Mouse (Mus musculus): ENCODE measurements around the gene Nelfcd. TPM values are rescaled to one million over a fixed set of nuclear protein-coding genes. Genes with fewer than 3 reads are reported as not detected.

Nelfcd gene
- polyA plus RNA-seq, 1 experiment = 45.3 TPM

DNA sequence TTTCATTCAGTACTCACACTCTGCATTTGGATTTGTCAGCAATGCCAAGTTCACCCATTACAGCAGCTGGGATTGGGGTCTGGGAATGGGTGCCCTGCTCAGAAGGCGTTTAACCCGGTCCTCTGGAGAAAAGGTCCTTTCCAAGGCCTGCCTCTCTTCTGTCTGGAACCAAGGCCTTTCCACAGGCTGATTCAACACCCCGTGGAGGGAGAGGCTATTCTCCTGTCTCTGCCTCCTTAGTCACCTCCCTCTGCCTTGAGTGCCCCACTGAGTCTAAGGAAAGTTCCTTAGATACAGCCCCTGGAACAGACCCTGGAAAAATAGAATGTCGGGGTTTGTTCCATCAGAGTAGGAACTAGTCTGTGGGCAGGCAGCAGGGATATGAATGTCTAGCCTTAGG lies 32.8 kb downstream of the Nelfcd start:
- Histone ChIP-seq H3K27me3 (ENCODE audit: control insufficient read depth, insufficient read depth, low read length) (no peaks in the 10 kb centered on the region), H3K4me1 (ENCODE audit: control insufficient read depth, insufficient read depth, insufficient read length) (no peaks in the 10 kb centered on the region), H3K36me3 (ENCODE audit: control insufficient read depth, insufficient read depth, low read length) (no peaks in the 10 kb centered on the region), H3K4me3 (ENCODE audit: extremely low read depth, insufficient read depth, insufficient read length) (no peak overlapping the region), H3K27ac (ENCODE audit: insufficient read depth, low read length) (no peak overlapping the region)
- no peak for TF ChIP-seq POLR2A (IDR thresholded peaks at IDR 0.05; ENCODE audit: low read depth, low read length)
- no peak for TF ChIP-seq CTCF (IDR thresholded peaks at IDR 0.05; ENCODE audit: extremely low read depth, insufficient read depth, insufficient read length, insufficient replicate concordance)
- DNase-seq (ENCODE audit: low read depth in 1 of 2, low spot score in 2 of 2) = no peak
- whole genome bisulfite sequencing = 86% methylated on average over 4 of the region's 4 CpGs

DNA sequence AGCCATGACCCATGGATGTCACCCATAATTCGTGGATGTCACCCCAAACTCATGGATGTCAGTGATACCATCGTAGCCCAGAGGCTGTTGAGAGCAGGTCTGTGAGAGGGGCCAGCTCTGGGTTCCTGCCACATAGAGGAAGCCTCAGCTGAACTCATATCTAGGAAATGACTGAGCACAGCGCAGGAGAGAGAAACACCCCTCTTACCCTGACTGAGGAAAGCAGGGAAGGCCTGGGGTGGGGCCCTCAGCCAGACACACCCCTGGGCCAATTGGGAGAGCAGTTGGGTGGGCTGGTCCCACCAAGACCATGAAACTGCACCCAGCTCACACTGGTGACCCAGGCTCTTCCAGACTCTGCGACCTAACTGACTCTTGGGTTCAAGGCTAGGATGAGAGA lies 34.7 kb downstream of the Nelfcd start, which contains the start of gene Tubb1:
TSS of gene Tubb1 (plus strand) at position 343 of the 400 bp plus-strand sequence.
- H3K27ac ChIP-seq (ENCODE audit: insufficient read depth, low read length) = no peak within 1 kb of the TSS
- H3K36me3 ChIP-seq (ENCODE audit: control insufficient read depth, insufficient read depth, low read length) = no peaks in the 10 kb centered on the region
- TF ChIP-seq POLR2A (IDR thresholded peaks at IDR 0.05; ENCODE audit: low read depth, low read length) (no peak), CTCF (IDR thresholded peaks at IDR 0.05; ENCODE audit: extremely low read depth, insufficient read depth, insufficient read length, insufficient replicate concordance) (no peak)
- no peak for DNase-seq (ENCODE audit: low read depth in 1 of 2, low spot score in 2 of 2)
- 45% methylated on average over 4 of the region's 4 CpGs for WGBS
- no peak within 1 kb of the TSS for H3K4me3 ChIP-seq (ENCODE audit: extremely low read depth, insufficient read depth, insufficient read length)
- H3K27me3 ChIP-seq (ENCODE audit: control insufficient read depth, insufficient read depth, low read length) = no peaks in the 10 kb centered on the region
- no peaks in the 10 kb centered on the region for H3K4me1 ChIP-seq (ENCODE audit: control insufficient read depth, insufficient read depth, insufficient read length)

DNA sequence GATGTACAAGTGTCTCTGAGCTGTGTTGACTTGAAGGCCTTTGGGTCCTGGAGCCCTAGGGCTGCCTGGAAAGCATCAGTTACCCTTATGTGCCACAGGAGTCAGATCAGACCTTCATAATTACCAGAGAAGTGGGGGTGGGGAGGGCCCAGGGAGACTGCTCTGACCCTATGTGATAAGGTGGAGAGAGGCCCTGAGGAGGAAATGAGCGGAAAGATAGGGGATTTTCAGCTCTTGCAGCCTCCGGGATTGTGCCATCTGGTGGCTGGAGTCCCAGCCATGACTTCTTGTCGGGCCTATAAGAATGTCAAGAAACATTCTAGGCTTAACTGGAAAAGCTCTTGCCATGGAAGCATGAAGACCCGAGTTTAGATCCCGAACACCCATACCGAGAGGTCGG lies 38.1 kb downstream of the Nelfcd start:
- TF ChIP-seq CTCF (IDR thresholded peaks at IDR 0.05; ENCODE audit: extremely low read depth, insufficient read depth, insufficient read length, insufficient replicate concordance) = peak; percentile 30; the same call in 1 of the 2 replicates
- TF ChIP-seq POLR2A (IDR thresholded peaks at IDR 0.05; ENCODE audit: low read depth, low read length) = no peak
- no peaks in the 10 kb centered on the region for H3K36me3 ChIP-seq (ENCODE audit: control insufficient read depth, insufficient read depth, low read length)
- H3K27me3 ChIP-seq (ENCODE audit: control insufficient read depth, insufficient read depth, low read length) = no peaks in the 10 kb centered on the region
- no peak for DNase-seq (ENCODE audit: low read depth in 1 of 2, low spot score in 2 of 2)
- no peaks in the 10 kb centered on the region for H3K4me1 ChIP-seq (ENCODE audit: control insufficient read depth, insufficient read depth, insufficient read length)
- H3K4me3 ChIP-seq (ENCODE audit: extremely low read depth, insufficient read depth, insufficient read length) = no peak overlapping the region
- no peak overlapping the region for H3K27ac ChIP-seq (ENCODE audit: insufficient read depth, low read length)
- WGBS = 66% methylated on average over 7 of the region's 7 CpGs

DNA sequence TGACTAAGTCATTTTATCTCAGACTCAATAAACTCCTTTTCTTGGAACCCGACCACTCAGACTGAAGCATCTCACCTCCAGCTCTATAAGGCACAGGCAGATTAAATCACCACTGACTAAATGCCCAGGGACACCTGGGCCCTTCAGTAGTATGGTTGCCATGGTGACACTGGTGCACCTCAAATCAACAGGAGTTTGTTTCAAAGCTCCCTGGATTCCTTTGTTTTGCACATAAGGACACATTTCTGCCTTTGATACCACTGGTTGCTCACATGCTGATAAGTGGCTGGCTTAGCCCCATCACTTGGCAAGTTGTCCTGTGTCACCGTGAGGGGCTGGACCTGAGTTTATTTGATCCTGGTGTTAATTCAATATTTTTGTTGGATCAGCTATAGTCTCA lies 43.8 kb downstream of the Nelfcd start:
- TF ChIP-seq POLR2A (IDR thresholded peaks at IDR 0.05; ENCODE audit: low read depth, low read length) (no peak), CTCF (IDR thresholded peaks at IDR 0.05; ENCODE audit: extremely low read depth, insufficient read depth, insufficient read length, insufficient replicate concordance) (no peak)
- no peak for DNase-seq (ENCODE audit: low read depth in 1 of 2, low spot score in 2 of 2)
- peaks cover 11% of the 10 kb centered on the region for H3K36me3 ChIP-seq (ENCODE audit: control insufficient read depth, insufficient read depth, low read length)
- no peaks in the 10 kb centered on the region for H3K27me3 ChIP-seq (ENCODE audit: control insufficient read depth, insufficient read depth, low read length)
- 73% methylated on average over 2 of the region's 2 CpGs for WGBS
- H3K27ac ChIP-seq (ENCODE audit: insufficient read depth, low read length) = no peak overlapping the region
- H3K4me1 ChIP-seq (ENCODE audit: control insufficient read depth, insufficient read depth, insufficient read length) = peaks cover 4% of the 10 kb centered on the region
- H3K4me3 ChIP-seq (ENCODE audit: extremely low read depth, insufficient read depth, insufficient read length) = no peak overlapping the region

DNA sequence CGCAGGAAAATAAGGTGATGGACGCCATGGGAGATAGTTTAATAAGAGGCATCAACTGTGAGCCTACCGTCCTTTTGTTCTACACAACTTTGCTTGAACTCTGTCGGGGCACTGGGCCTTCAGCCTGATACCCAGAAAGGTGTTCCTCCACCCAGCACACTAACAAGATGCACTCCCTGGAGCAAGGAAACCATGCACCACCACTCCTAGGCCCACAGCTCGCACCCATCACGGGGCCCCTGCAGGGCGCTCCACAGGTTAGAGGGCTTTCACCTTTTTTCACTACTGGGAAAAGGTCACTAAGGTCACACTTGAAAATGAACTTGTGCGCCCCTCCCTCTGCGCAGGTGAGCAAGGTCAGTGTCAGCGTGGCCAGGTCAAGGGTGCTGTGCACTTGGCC lies 47.8 kb downstream of the Nelfcd start:
- WGBS = 33% methylated on average over 10 of the region's 10 CpGs
- Histone ChIP-seq H3K36me3 (ENCODE audit: control insufficient read depth, insufficient read depth, low read length) (peaks cover 18% of the 10 kb centered on the region), H3K4me1 (ENCODE audit: control insufficient read depth, insufficient read depth, insufficient read length) (peaks cover 4% of the 10 kb centered on the region), H3K27me3 (ENCODE audit: control insufficient read depth, insufficient read depth, low read length) (no peaks in the 10 kb centered on the region), H3K4me3 (ENCODE audit: extremely low read depth, insufficient read depth, insufficient read length) (peak overlapping the region; percentile 93), H3K27ac (ENCODE audit: insufficient read depth, low read length) (no peak overlapping the region; the same call in 1 of the 2 replicates)
- DNase-seq (ENCODE audit: low read depth in 1 of 2, low spot score in 2 of 2) = peak in 1 of 2 experiments; percentile 11
- no peak for TF ChIP-seq POLR2A (IDR thresholded peaks at IDR 0.05; ENCODE audit: low read depth, low read length)
- TF ChIP-seq CTCF (IDR thresholded peaks at IDR 0.05; ENCODE audit: extremely low read depth, insufficient read depth, insufficient read length, insufficient replicate concordance) = no peak

DNA sequence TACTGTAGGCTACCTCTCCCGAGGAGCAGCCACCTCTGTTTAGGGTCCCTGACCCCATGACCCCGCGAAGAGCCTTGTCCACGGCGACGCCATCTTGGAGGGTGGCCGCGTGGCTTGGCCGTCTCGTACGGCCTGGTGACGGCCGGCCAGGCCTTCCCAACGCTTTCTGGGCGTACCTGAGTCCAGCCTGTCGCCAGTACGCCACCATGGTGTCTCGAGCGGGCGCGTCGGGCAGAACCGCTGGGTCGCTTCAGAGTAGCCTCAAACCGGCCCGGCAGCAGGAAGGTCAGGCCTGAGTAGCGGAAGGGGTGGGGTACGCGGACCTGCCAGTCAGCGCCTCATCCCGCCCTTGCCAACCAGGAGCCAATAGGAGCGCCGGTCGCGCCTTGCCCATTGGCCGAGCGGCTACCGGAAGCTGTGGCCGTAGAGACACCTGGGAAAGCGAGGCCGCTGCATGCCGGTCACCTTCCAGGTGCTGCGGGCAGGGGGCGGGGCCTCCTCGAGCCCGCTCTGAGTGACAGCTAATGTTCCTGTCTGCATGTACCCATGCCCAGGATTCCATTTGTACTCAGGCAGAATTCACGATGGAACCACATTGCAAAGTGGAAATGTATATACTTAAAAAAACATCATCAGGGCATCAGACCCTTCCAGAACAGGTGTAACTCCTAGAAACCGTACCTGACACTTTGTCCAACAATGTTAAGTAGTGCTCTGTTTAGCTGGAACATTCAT lies 48.4 kb downstream of the Nelfcd start, which contains the start of gene Atp5e:
TSS of gene Atp5e (minus strand) at position 317 of the 735 bp plus-strand sequence.
- WGBS = 2% methylated on average over 48 of the region's 48 CpGs

DNA sequence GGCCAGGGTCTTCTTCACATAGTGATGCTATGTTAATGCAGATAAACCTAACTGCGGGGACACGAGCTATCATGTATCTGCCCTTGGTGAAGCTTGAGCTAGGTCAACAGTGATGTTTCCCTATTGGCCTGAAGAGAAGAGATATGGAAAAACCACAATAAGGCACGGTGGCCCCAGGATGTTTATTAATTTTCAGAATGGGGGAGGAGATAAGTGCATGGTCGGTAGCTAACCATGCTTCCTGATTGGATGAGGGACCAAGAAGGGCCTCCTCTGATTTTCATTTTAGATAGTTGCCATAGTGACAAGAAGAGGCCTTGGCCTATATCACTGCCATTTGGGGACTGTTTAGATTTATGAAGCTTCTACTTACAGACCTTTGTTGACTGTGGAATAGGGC lies 54.7 kb downstream of the Nelfcd start:
- peaks cover 8% of the 10 kb centered on the region; the same call in 1 of the 2 replicates for H3K4me1 ChIP-seq (ENCODE audit: control insufficient read depth, insufficient read depth, insufficient read length)
- no peak overlapping the region for H3K27ac ChIP-seq (ENCODE audit: insufficient read depth, low read length)
- peaks cover 7% of the 10 kb centered on the region for H3K36me3 ChIP-seq (ENCODE audit: control insufficient read depth, insufficient read depth, low read length)
- WGBS = 61% methylated on average over 4 of the region's 4 CpGs
- no peak overlapping the region for H3K4me3 ChIP-seq (ENCODE audit: extremely low read depth, insufficient read depth, insufficient read length)
- TF ChIP-seq CTCF (IDR thresholded peaks at IDR 0.05; ENCODE audit: extremely low read depth, insufficient read depth, insufficient read length, insufficient replicate concordance) (no peak), POLR2A (IDR thresholded peaks at IDR 0.05; ENCODE audit: low read depth, low read length) (no peak)
- no peaks in the 10 kb centered on the region for H3K27me3 ChIP-seq (ENCODE audit: control insufficient read depth, insufficient read depth, low read length)
- DNase-seq (ENCODE audit: low read depth in 1 of 2, low spot score in 2 of 2) = no peak

More for the DNA sequence above, 48.4 kb downstream of the Nelfcd start, which contains the start of gene Atp5e:
- peak within 1 kb of the TSS; percentile 93 for H3K4me3 ChIP-seq (ENCODE audit: extremely low read depth, insufficient read depth, insufficient read length)
- no peaks in the 10 kb centered on the region for H3K27me3 ChIP-seq (ENCODE audit: control insufficient read depth, insufficient read depth, low read length)
- H3K36me3 ChIP-seq (ENCODE audit: control insufficient read depth, insufficient read depth, low read length) = peaks cover 18% of the 10 kb centered on the region
- DNase-seq (ENCODE audit: low read depth in 1 of 2, low spot score in 2 of 2) = peak; percentile 69 to 98
- H3K4me1 ChIP-seq (ENCODE audit: control insufficient read depth, insufficient read depth, insufficient read length) = peaks cover 4% of the 10 kb centered on the region
- TF ChIP-seq CTCF (IDR thresholded peaks at IDR 0.05; ENCODE audit: extremely low read depth, insufficient read depth, insufficient read length, insufficient replicate concordance) (no peak), POLR2A (IDR thresholded peaks at IDR 0.05; ENCODE audit: low read depth, low read length) (peak; percentile 44)
- H3K27ac ChIP-seq (ENCODE audit: insufficient read depth, low read length) = peak within 1 kb of the TSS; percentile 64
